Mouse (Mus musculus): Measurements from ENCODE around the gene Gm13030. TPM values are rescaled to one million over a fixed set of nuclear protein-coding genes. Genes with fewer than 3 reads are reported as not detected.

Gm13030 gene
- polyA plus RNA-seq, 1 experiment from 2014 or later, result not detected

- no peak overlapping the region for H3K4me3 ChIP-seq
- ATAC-seq (ENCODE audit: low FRiP score, low read depth), result no peak
- H3K9ac ChIP-seq (replicated peaks), result no peak overlapping the region
- no peaks in the 10 kb centered on the region for H3K36me3 ChIP-seq
- H3K9me3 ChIP-seq, result 0 out of 2 replicates have a peak, but pooled peaks cover 1% of the 10 kb centered on the region
- H3K4me2 ChIP-seq (replicated peaks), result no peak overlapping the region
- no peaks in the 10 kb centered on the region; the same call in 1 of the 2 replicates for H3K27me3 ChIP-seq
- H3K27ac ChIP-seq (replicated peaks), result no peak overlapping the region
- 66% methylated on average over 5 of the region's 5 CpGs for WGBS
- H3K4me1 ChIP-seq, result no peaks in the 10 kb centered on the region
Observed at GRCm38 (mm10) chr4:138865092-138865491, 8.7 kb downstream of the Gm13030 start.

GRCm38 (mm10) chr4:138863344-138863998 is 10.3 kb downstream of the Gm13030 start, which contains the start of gene Pla2g5:
TSS of gene Pla2g5 (minus strand) at chr4:138863482.
- Histone ChIP-seq H3K4me2 (replicated peaks) (no peak within 1 kb of the TSS), H3K4me3 (no peak within 1 kb of the TSS), H3K36me3 (no peaks in the 10 kb centered on the region), H3K9ac (replicated peaks) (no peak within 1 kb of the TSS), H3K27ac (replicated peaks) (no peak within 1 kb of the TSS), H3K27me3 (no peaks in the 10 kb centered on the region; the same call in 1 of the 2 replicates), H3K4me1 (no peaks in the 10 kb centered on the region), H3K9me3 (no peaks in the 10 kb centered on the region)
- 73% methylated on average over 10 of the region's 10 CpGs for WGBS
- ATAC-seq (ENCODE audit: low FRiP score, low read depth), result no peak

- 6% methylated on average over 13 of the region's 13 CpGs for WGBS
- Histone ChIP-seq H3K27ac (replicated peaks) (no peak overlapping the region), H3K27me3 (no peaks in the 10 kb centered on the region), H3K4me2 (replicated peaks) (peak overlapping the region; percentile 52), H3K9ac (replicated peaks) (peak overlapping the region; percentile 53; the same call in 1 of the 2 replicates), H3K36me3 (no peaks in the 10 kb centered on the region), H3K9me3 (no peaks in the 10 kb centered on the region), H3K4me3 (peak overlapping the region; percentile 40), H3K4me1 (no peaks in the 10 kb centered on the region)
- peak; percentile 72 for ATAC-seq (ENCODE audit: low FRiP score, low read depth)
Observed at GRCm38 (mm10) chr4:138859728-138860127, 14.0 kb downstream of the Gm13030 start.

GRCm38 (mm10) chr4:138859245-138859644 is 14.5 kb downstream of the Gm13030 start:
- Histone ChIP-seq H3K9ac (replicated peaks) (peak overlapping the region; percentile 53; the same call in 1 of the 2 replicates), H3K4me1 (no peaks in the 10 kb centered on the region), H3K27ac (replicated peaks) (no peak overlapping the region), H3K27me3 (no peaks in the 10 kb centered on the region), H3K4me2 (replicated peaks) (peak overlapping the region; percentile 52), H3K36me3 (no peaks in the 10 kb centered on the region), H3K4me3 (peak overlapping the region; percentile 40), H3K9me3 (no peaks in the 10 kb centered on the region)
- 16% methylated on average over 9 of the region's 9 CpGs for WGBS
- no peak for ATAC-seq (ENCODE audit: low FRiP score, low read depth)

DNA sequence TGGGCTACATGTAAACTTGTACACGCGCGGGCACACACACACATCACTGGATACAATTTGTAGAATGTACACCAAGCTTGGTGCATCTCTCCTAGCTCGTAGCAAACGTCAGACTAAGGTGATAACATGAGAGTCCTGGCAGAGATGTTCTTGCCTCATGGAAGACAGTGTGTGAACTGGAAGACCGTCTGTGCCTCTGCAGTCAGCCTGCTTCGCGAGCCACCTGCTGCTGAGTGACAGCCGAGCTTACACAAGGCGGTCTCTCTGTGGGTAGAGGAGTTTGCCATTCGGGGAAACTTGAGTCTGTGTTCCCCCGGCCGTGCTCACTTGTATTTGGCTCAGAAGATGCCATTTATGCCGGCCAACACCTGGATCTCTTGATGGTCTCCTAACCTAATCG is 15.3 kb downstream of the Gm13030 start:
- Histone ChIP-seq H3K9ac (replicated peaks) (no peak overlapping the region), H3K27me3 (no peaks in the 10 kb centered on the region), H3K4me3 (no peak overlapping the region), H3K4me1 (no peaks in the 10 kb centered on the region), H3K36me3 (no peaks in the 10 kb centered on the region), H3K4me2 (replicated peaks) (no peak overlapping the region), H3K27ac (replicated peaks) (no peak overlapping the region), H3K9me3 (no peaks in the 10 kb centered on the region)
- 88% methylated on average over 15 of the region's 15 CpGs for WGBS
- no peak for ATAC-seq (ENCODE audit: low FRiP score, low read depth)

- Histone ChIP-seq H3K36me3 (no peaks in the 10 kb centered on the region), H3K27ac (replicated peaks) (no peak overlapping the region), H3K4me3 (no peak overlapping the region), H3K9me3 (no peaks in the 10 kb centered on the region), H3K9ac (replicated peaks) (no peak overlapping the region), H3K27me3 (peaks cover 4% of the 10 kb centered on the region; the same call in 1 of the 2 replicates), H3K4me2 (replicated peaks) (no peak overlapping the region), H3K4me1 (no peaks in the 10 kb centered on the region)
- 94% methylated on average over 10 of the region's 10 CpGs for WGBS
- no peak for ATAC-seq (ENCODE audit: low FRiP score, low read depth)
Observed at GRCm38 (mm10) chr4:138857576-138857975, 16.2 kb downstream of the Gm13030 start.

GRCm38 (mm10) chr4:138856491-138856890 is 17.3 kb downstream of the Gm13030 start:
- WGBS, result 25% methylated on average over 7 of the region's 7 CpGs
- ATAC-seq (ENCODE audit: low FRiP score, low read depth), result no peak
- peaks cover 11% of the 10 kb centered on the region; the same call in 1 of the 2 replicates for H3K27me3 ChIP-seq
- H3K4me1 ChIP-seq, result no peaks in the 10 kb centered on the region
- no peak overlapping the region for H3K4me2 ChIP-seq (replicated peaks)
- H3K4me3 ChIP-seq, result no peak overlapping the region
- H3K9ac ChIP-seq (replicated peaks), result no peak overlapping the region
- H3K27ac ChIP-seq (replicated peaks), result no peak overlapping the region
- no peaks in the 10 kb centered on the region for H3K36me3 ChIP-seq
- no peaks in the 10 kb centered on the region for H3K9me3 ChIP-seq

DNA sequence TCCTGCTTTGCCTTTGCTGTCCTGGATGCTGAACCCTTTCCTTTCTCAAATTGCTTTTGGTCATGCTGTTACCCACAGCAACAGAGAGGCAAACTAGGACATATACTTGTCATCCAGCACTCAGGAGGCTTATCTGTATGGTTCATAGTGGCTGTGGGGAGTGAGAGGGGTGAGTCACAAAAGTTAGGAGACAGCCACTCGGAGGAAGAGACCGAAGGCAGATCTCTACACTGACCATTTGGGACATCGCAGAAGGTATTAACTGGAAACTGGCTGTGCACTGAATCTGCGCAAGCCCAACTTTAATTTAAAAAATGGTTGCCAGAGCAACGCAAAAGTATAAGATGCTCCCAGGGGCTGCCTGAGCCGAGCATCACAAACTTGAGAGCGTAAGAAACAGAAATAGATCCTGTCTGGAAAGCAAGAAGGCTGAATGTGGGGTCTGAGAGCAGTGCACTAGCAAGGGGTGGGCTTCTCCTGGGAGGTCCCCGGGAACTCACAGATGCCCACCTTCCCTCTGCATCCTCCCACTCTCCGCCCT is 18.6 kb downstream of the Gm13030 start:
- no peak for ATAC-seq (ENCODE audit: low FRiP score, low read depth)
- no peaks in the 10 kb centered on the region for H3K36me3 ChIP-seq
- no peaks in the 10 kb centered on the region for H3K9me3 ChIP-seq
- no peak overlapping the region for H3K27ac ChIP-seq (replicated peaks)
- WGBS, result 89% methylated on average over 9 of the region's 9 CpGs
- no peak overlapping the region for H3K4me3 ChIP-seq
- no peak overlapping the region for H3K9ac ChIP-seq (replicated peaks)
- peaks cover 13% of the 10 kb centered on the region; the same call in 1 of the 2 replicates for H3K27me3 ChIP-seq
- H3K4me2 ChIP-seq (replicated peaks), result no peak overlapping the region
- H3K4me1 ChIP-seq, result no peaks in the 10 kb centered on the region

DNA sequence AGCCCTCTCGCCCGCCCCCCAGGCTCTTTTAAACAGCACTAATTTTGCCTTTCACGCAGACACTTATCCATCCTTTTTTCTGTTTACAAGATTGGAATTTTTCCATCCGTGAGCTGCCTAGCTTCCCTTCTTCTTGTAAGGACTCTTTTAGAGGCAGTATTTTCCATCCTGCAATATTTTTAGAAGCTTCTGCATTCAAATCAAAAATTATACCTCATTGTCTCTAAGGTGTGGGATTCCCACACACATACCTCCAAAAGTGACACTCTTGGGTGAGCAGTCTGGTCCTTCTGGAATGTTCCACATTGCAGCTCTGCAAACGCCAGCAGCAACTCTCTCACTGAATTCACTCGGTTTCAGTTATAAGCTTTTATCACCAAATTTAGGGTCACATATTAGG is 20.8 kb downstream of the Gm13030 start:
- no peak for ATAC-seq (ENCODE audit: low FRiP score, low read depth)
- H3K9me3 ChIP-seq, result no peaks in the 10 kb centered on the region
- 73% methylated on average over 6 of the region's 6 CpGs for whole genome bisulfite sequencing

DNA sequence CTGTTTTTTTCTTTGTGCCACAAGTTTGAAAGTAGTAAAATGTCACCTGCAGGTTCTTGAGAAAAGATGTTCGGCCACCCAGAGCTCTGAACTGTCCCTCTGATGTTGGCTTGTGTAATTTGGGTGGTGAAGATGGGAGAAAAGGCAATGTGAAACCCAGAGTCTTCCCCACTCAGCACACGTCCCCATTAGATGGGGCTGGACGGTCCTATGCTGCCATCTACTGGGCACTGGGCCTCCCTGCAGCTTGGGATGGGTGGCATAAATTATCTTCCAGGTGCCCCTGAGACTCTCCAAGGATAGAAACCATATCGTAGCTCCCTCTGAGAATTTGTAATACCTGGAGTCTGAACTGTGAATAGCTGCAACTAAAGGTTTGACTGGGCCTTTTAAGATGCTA is 22.3 kb downstream of the Gm13030 start:
- no peak overlapping the region for H3K27ac ChIP-seq (replicated peaks)
- H3K27me3 ChIP-seq, result peaks cover 13% of the 10 kb centered on the region; the same call in 1 of the 2 replicates
- H3K4me3 ChIP-seq, result no peak overlapping the region
- H3K9me3 ChIP-seq, result no peaks in the 10 kb centered on the region
- H3K4me1 ChIP-seq, result no peaks in the 10 kb centered on the region
- no peak overlapping the region for H3K9ac ChIP-seq (replicated peaks)
- ATAC-seq (ENCODE audit: low FRiP score, low read depth), result no peak
- 4% methylated on average over 4 of the region's 4 CpGs for WGBS
- no peak overlapping the region for H3K4me2 ChIP-seq (replicated peaks)
- H3K36me3 ChIP-seq, result no peaks in the 10 kb centered on the region

More for the DNA sequence above, 20.8 kb downstream of the Gm13030 start:
- Histone ChIP-seq H3K4me2 (replicated peaks) (no peak overlapping the region), H3K9ac (replicated peaks) (no peak overlapping the region; the same call in 1 of the 2 replicates), H3K36me3 (no peaks in the 10 kb centered on the region), H3K27me3 (peaks cover 13% of the 10 kb centered on the region; the same call in 1 of the 2 replicates), H3K27ac (replicated peaks) (no peak overlapping the region), H3K4me3 (no peak overlapping the region), H3K4me1 (no peaks in the 10 kb centered on the region)

- Histone ChIP-seq H3K4me2 (replicated peaks) (no peak overlapping the region), H3K4me3 (no peak overlapping the region), H3K9ac (replicated peaks) (no peak overlapping the region), H3K27ac (replicated peaks) (no peak overlapping the region), H3K9me3 (peaks cover 20% of the 10 kb centered on the region; the same call in 1 of the 2 replicates), H3K4me1 (no peaks in the 10 kb centered on the region), H3K36me3 (no peaks in the 10 kb centered on the region), H3K27me3 (no peaks in the 10 kb centered on the region)
- ATAC-seq (ENCODE audit: low FRiP score, low read depth), result no peak
- 89% methylated on average over 7 of the region's 7 CpGs for WGBS
Observed at GRCm38 (mm10) chr4:138841386-138841785, 32.4 kb downstream of the Gm13030 start.

DNA sequence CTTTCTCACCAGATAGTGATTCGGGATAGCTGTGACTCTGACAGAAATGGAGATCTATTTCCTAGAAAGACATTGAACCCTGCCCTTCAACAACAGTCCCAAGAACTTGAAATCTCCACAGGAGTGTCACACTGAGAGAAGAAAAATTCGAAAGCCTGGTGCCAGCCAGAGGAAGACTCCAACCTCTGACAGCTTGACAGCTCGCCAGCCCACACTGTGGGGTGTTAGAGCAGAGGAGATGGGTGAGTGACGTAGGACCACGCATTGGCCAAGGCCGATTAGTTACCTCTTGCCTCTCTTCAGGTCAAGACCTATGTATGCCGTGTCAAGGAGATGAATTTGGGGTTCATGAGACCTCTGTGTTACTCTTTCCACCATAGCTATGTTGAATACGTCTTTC is 33.0 kb downstream of the Gm13030 start:
- Histone ChIP-seq H3K9ac (replicated peaks) (no peak overlapping the region), H3K27me3 (no peaks in the 10 kb centered on the region), H3K36me3 (no peaks in the 10 kb centered on the region), H3K4me2 (replicated peaks) (no peak overlapping the region), H3K27ac (replicated peaks) (no peak overlapping the region), H3K4me3 (no peak overlapping the region), H3K4me1 (no peaks in the 10 kb centered on the region), H3K9me3 (peaks cover 20% of the 10 kb centered on the region; the same call in 1 of the 2 replicates)
- no peak for ATAC-seq (ENCODE audit: low FRiP score, low read depth)
- WGBS, result 83% methylated on average over 8 of the region's 8 CpGs

All from midbrain, embryonic 12.5 days (tissue).